Mouse (Mus musculus) heart, embryonic 10.5 days (tissue): ENCODE data around the gene Crybb3. TPM values are rescaled to one million over a fixed set of nuclear protein-coding genes. Genes with fewer than 3 reads are reported as not detected.

ENCODE experiments used
- DNase-seq: peaks from one replicate; pipeline ENCODE4 v3.0.0-alpha.2; 2017; ENCODE audit warnings: low spot score
- H3K27ac ChIP-seq: fragments of 300-500 bp; sonication (generic); 2 replicates; pipeline ENCODE4 v1.5.1; 2016; ENCODE audit warnings: mild to moderate bottlenecking
- H3K27me3 ChIP-seq: fragments of 300-500 bp; sonication (generic); 2 replicates; pipeline ENCODE4 v1.6.1; 2016; ENCODE audit warnings: mild to moderate bottlenecking; ENCODE audit not compliant: poor library complexity, insufficient read depth, severe bottlenecking
- H3K36me3 ChIP-seq: fragments of 300-500 bp; sonication (generic); 2 replicates; pipeline ENCODE4 v1.6.1; 2016; ENCODE audit warnings: mild to moderate bottlenecking, moderate library complexity
- H3K4me1 ChIP-seq: fragments of 300-500 bp; sonication (generic); 2 replicates; pipeline ENCODE4 v1.6.1; 2016; ENCODE audit warnings: mild to moderate bottlenecking
- H3K4me3 ChIP-seq: fragments of 300-500 bp; sonication (generic); 2 replicates; pipeline ENCODE4 v1.5.1; 2016; ENCODE audit warnings: mild to moderate bottlenecking, moderate library complexity
- H3K9me3 ChIP-seq: fragments of 300-500 bp; sonication (generic); 2 replicates; pipeline ENCODE4 v1.6.1; 2016; ENCODE audit warnings: mild to moderate bottlenecking, moderate library complexity
- WGBS: fragments of 180-500 bp; shearing (Covaris S2); methylation state at CpG from one replicate; pipeline ENCODE4 v1.1.7; 2016; 5-methylcytosine and 5-hydroxymethylcytosine counted together
- polyA plus RNA-seq: library from polyadenylated mRNA; unstranded; fragments of >200 nt; fragmentation: Nextera tagmentation; extraction: Ambion mirVana; gene quantifications from 2 replicates; pipeline ENCODE4 v1.2.1, GENCODE M21; 2016

Gene Crybb3
- polyA plus RNA-seq, 1 experiment from 2014 or later = 0.87 TPM

DNA sequence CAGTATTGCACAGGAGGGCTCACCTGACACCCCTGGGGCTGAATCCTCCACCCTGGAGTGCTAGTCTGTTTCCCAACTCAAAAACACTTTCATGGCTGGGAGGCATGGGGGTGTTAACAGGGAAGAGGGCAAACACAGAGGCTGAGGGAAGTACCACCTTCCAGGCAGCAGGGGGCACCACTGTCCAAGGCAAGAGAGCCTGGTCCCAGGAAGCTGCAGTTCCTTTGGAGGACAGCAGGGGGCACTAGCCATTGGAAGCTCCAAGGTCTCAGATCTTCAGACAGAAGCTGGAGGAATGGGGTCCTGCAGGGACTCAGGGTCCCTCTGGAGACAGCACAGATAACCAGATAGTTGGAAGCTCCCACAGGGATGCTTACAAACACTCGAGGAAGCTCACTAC is 18.2 kb upstream of the Crybb3 start:
- Histone ChIP-seq H3K4me3 (no peak overlapping the region), H3K9me3 (no peaks in the 10 kb centered on the region), H3K36me3 (peaks cover 42% of the 10 kb centered on the region), H3K4me1 (peaks cover 34% of the 10 kb centered on the region), H3K27ac (no peak overlapping the region), H3K27me3 (no peaks in the 10 kb centered on the region)
- 37% methylated on average over 1 of the region's 1 CpGs for WGBS
- peak; percentile 91 for DNase-seq

DNA sequence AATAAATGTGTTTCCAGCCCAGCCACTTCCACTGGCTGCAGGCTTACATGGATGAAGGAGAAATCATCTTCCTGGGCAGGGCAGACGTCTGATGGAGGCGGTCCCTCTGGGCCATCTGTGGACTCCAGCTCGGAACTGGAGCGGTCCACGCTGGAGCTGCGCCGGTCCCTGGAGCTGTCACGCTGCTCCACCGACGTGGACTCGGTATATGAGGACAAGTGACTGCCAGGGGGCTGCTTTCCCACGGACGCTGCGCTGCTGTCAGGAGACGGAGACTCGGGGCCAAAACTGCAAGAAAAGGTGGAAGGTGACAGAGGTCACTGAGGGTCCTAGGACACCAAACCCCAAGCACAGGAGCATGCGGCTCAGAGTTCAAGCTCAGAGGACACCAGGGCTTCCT is 16.2 kb upstream of the Crybb3 start:
- no peaks in the 10 kb centered on the region for H3K9me3 ChIP-seq
- no peak for DNase-seq
- H3K4me3 ChIP-seq = no peak overlapping the region
- H3K36me3 ChIP-seq = peaks cover 61% of the 10 kb centered on the region
- H3K27ac ChIP-seq = no peak overlapping the region
- H3K4me1 ChIP-seq = peaks cover 20% of the 10 kb centered on the region
- H3K27me3 ChIP-seq = no peaks in the 10 kb centered on the region
- WGBS = 90% methylated on average over 17 of the region's 17 CpGs

DNA sequence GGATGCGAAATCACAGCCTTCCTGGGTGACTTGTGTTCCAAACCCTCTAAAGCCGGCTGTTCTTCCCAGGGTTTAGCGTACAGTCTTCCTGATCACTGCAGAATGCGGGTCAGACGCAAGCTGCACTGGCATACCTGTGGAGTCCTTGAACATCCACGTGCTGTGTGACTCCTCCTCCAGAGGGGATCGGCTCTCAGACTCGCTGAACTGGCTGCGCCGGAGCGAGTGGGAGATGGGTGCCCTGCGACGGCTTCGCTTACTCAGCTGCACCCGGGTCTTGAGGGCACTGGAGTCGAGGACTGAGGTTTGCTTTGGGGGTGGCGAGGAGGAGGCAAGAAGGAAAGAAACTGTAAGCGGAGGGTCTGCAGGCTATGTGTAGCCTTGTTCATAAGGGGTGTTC is 14.1 kb upstream of the Crybb3 start:
- 90% methylated on average over 18 of the region's 18 CpGs for WGBS
- Histone ChIP-seq H3K36me3 (peaks cover 76% of the 10 kb centered on the region), H3K9me3 (no peaks in the 10 kb centered on the region), H3K4me1 (0 out of 2 replicates have a peak, but pooled peaks cover under 1% of the 10 kb centered on the region), H3K4me3 (no peak overlapping the region), H3K27ac (no peak overlapping the region), H3K27me3 (no peaks in the 10 kb centered on the region)
- DNase-seq = no peak

DNA sequence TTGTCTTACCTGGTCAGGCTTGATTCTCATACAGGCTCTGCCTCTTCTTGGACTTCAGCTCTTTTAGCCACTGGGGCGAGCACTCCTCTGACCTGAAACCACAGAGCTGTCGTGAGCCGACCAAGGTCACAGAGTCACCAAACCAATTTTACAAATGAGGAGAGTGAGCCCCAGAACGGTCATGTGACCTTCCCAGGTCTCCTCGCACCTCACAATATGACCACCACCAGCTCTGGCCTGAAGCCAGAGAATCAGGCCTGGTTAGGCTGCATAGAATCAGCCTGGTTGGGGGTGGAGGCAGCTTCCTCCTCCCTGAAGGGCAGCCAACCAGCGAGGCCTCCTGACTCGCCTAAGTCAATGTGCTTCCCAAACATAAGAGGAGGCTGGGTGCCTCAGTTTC is 11.0 kb upstream of the Crybb3 start:
- Histone ChIP-seq H3K4me1 (no peaks in the 10 kb centered on the region), H3K9me3 (no peaks in the 10 kb centered on the region), H3K4me3 (no peak overlapping the region), H3K27ac (no peak overlapping the region), H3K36me3 (peaks cover 94% of the 10 kb centered on the region), H3K27me3 (no peaks in the 10 kb centered on the region)
- WGBS = 74% methylated on average over 7 of the region's 7 CpGs
- no peak for DNase-seq

DNA sequence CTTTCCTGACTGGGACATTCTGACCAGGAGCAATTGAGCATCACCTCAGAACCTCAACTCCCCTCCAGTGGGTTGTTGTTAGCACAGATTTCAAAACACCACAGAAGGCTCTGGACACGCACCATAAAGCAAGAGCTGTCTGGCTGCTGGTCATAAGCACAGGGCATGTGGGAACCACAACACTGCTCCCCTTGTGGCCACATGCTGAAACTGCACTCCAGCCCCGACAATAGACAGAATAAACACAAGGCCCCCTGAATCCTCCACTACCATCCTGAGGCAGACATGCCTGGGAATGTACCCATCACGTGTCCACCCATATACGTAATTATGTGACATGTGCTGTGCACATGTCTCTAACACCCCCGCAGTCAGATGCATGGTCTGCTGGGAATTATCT is 9.8 kb upstream of the Crybb3 start:
- Histone ChIP-seq H3K4me3 (no peak overlapping the region), H3K36me3 (peaks cover 82% of the 10 kb centered on the region), H3K4me1 (peaks cover 5% of the 10 kb centered on the region; the same call in 1 of the 2 replicates), H3K27me3 (no peaks in the 10 kb centered on the region), H3K27ac (no peak overlapping the region), H3K9me3 (no peaks in the 10 kb centered on the region)
- DNase-seq = no peak
- 63% methylated on average over 5 of the region's 5 CpGs for WGBS

DNA sequence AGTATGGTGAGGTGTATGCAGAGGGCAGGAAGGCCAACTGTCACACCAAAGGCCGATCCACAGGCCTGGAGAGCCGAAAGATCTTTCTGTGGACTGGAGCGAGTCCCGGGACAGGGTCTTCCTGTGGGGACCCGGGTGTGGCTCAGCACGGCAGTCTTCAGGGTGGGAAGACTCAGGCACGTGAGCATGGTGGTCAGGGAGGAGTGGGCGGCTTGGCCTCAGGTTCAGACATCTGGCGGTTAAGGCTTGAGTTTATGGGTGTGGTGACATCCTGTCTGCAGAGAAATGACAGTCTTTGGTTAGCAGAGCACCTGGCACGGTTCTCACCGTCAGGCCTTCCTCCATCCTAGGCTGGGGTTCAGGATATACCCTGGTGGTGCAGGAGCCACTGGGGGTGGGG is 9.4 kb upstream of the Crybb3 start:
- Histone ChIP-seq H3K27ac (no peak overlapping the region), H3K36me3 (peaks cover 78% of the 10 kb centered on the region), H3K4me3 (no peak overlapping the region), H3K4me1 (peaks cover 5% of the 10 kb centered on the region; the same call in 1 of the 2 replicates), H3K27me3 (no peaks in the 10 kb centered on the region), H3K9me3 (no peaks in the 10 kb centered on the region)
- no peak for DNase-seq
- WGBS = 87% methylated on average over 11 of the region's 11 CpGs

DNA sequence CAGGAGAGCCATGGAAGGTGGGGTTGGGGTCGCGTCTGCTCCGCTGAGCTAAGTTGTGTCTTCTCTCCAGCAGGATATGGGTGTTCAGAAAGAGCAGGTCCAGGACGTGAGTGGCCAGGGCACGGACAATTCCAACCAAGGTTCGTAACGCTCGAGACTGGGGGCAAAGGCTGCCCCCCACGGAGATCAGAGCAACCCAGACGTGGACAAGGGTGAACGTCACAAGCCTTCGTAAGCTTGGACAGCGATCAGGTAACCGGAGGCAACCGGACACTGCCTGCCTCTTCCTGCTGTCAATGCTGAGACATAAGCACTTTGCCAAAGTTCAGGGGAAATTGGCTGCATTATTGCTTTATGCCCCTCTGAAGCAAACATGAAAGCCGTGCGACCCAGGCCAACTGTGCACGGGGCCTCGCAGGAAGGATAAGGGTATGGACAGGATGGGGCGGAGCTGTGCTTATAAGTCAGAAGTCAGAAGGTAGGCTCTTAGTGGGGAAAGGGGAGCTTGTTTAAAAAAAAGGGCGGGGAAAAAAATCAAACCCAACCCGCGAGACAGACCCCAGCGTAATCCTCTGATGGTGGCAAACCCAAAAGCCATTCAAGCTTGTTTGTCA is 8.8 kb upstream of the Crybb3 start:
- no peak overlapping the region for H3K27ac ChIP-seq
- WGBS = 90% methylated on average over 24 of the region's 24 CpGs
- H3K27me3 ChIP-seq = no peaks in the 10 kb centered on the region
- H3K4me3 ChIP-seq = no peak overlapping the region
- DNase-seq = no peak
- peaks cover 72% of the 10 kb centered on the region for H3K36me3 ChIP-seq
- peaks cover 5% of the 10 kb centered on the region; the same call in 1 of the 2 replicates for H3K4me1 ChIP-seq
- H3K9me3 ChIP-seq = no peaks in the 10 kb centered on the region

DNA sequence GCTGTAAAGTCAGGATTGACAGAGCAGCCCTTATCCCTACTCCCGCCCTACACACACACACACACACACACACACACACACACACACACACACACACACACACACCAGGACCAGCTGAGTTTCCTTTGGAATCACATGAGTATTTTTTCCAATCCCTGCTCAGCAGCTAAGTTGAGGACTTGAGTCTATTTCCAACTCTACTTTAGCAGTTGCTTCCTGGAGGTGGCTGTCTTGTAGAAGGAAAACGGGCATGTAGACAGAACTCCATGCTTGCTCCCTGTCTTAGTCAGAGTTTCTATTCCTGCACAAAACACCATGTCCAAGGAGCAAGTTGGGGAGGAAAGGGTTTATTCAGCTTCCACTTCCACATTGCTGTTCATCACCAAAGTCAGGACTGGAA is 6.1 kb upstream of the Crybb3 start:
- Histone ChIP-seq H3K9me3 (no peaks in the 10 kb centered on the region), H3K4me1 (peaks cover 13% of the 10 kb centered on the region), H3K27me3 (no peaks in the 10 kb centered on the region), H3K4me3 (no peak overlapping the region), H3K27ac (no peak overlapping the region), H3K36me3 (peaks cover 47% of the 10 kb centered on the region)
- DNase-seq = no peak
- 75% methylated on average over 2 of the region's 2 CpGs for WGBS

DNA sequence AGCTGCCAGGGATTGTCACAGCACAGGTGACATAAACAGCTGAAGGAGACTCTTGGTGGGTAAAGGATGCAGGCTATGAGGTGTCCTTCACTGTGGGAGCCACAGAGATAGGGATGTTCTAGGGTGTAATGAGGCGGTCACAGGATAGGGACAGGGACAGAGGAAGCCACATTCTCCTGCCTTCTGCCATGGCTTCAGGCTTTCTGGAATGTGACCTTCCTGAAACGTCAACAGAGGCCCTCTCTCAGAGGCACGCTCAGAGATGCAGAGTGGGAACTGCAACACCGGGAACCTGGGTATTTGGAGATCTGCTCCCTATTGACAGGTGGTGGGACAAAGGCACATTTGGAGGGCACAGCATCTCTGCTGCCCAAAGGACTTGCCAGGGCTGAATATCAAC is 5.6 kb upstream of the Crybb3 start:
- H3K9me3 ChIP-seq = no peaks in the 10 kb centered on the region
- 43% methylated on average over 4 of the region's 4 CpGs for WGBS
- DNase-seq = no peak
- H3K4me3 ChIP-seq = no peak overlapping the region
- no peaks in the 10 kb centered on the region for H3K27me3 ChIP-seq
- no peak overlapping the region for H3K27ac ChIP-seq
- peaks cover 43% of the 10 kb centered on the region for H3K36me3 ChIP-seq
- peaks cover 18% of the 10 kb centered on the region for H3K4me1 ChIP-seq

DNA sequence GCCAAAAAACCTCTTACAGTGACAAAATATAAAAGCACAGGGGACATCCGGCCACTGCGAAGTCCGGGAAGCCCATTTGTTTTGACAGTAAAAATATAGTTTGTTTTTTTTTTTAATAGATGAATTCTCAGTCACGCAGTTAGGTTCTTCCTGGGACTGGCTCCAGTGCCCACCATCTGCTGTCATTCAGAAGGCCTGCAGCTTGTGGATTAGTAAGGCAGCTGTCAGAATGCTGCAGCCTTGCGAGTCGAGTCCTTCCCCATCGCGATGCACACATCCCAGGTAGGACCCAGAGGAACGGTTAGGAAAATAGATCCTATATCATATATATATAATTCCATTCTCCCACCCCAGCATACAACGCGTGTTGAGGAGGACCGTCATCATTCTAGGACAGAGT is 5.1 kb upstream of the Crybb3 start:
- Histone ChIP-seq H3K27ac (no peak overlapping the region), H3K27me3 (0 out of 2 replicates have a peak, but pooled peaks cover under 1% of the 10 kb centered on the region), H3K4me3 (no peak overlapping the region), H3K36me3 (peaks cover 37% of the 10 kb centered on the region), H3K9me3 (no peaks in the 10 kb centered on the region), H3K4me1 (peaks cover 19% of the 10 kb centered on the region)
- DNase-seq = no peak
- WGBS = 87% methylated on average over 12 of the region's 12 CpGs

DNA sequence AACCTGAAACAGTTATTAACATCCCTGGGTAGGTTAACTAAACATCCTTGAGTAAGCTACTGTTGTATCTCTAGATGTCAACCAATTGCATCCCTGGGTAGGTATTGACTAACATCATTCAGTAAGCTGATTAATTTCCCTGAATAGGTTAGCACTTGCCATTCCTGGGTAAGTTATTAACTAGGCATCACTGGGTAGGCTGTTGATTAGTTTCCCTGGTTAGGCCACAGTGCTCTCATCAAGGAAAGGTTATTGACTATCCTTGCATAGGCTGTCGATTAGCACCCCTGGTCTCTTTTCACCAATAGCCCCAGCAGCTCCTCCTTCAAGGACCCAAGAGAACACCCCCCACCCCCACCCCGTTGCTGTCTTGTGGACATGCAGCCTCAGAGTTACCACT is 4.5 kb upstream of the Crybb3 start:
- H3K27me3 ChIP-seq = 0 out of 2 replicates have a peak, but pooled peaks cover 6% of the 10 kb centered on the region
- no peak for DNase-seq
- 57% methylated on average over 2 of the region's 2 CpGs for WGBS
- no peak overlapping the region for H3K4me3 ChIP-seq
- no peaks in the 10 kb centered on the region for H3K9me3 ChIP-seq
- peaks cover 19% of the 10 kb centered on the region for H3K4me1 ChIP-seq
- H3K27ac ChIP-seq = no peak overlapping the region
- H3K36me3 ChIP-seq = peaks cover 32% of the 10 kb centered on the region

DNA sequence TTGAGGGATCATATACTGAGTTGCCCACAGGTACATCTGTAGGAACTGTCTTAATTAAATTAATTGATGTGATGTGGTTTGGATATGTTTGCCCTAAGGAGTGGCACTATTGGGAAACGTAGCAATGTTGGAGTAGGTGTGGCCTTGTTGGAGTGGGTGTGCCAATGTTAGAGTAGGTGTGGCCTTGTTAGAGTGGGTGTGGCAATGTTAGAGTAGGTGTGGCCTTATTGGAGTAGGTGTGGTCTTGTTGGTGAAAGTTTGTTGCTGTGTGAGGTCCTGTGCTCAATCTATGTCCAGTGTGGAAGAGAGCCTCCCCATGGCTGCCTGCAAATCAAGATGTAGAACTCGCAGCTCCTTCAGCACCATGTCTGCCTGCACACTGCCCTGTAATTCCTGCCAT is 2.9 kb upstream of the Crybb3 start:
- Histone ChIP-seq H3K4me1 (peaks cover 21% of the 10 kb centered on the region), H3K9me3 (no peaks in the 10 kb centered on the region)
- 87% methylated on average over 2 of the region's 2 CpGs for WGBS

DNA sequence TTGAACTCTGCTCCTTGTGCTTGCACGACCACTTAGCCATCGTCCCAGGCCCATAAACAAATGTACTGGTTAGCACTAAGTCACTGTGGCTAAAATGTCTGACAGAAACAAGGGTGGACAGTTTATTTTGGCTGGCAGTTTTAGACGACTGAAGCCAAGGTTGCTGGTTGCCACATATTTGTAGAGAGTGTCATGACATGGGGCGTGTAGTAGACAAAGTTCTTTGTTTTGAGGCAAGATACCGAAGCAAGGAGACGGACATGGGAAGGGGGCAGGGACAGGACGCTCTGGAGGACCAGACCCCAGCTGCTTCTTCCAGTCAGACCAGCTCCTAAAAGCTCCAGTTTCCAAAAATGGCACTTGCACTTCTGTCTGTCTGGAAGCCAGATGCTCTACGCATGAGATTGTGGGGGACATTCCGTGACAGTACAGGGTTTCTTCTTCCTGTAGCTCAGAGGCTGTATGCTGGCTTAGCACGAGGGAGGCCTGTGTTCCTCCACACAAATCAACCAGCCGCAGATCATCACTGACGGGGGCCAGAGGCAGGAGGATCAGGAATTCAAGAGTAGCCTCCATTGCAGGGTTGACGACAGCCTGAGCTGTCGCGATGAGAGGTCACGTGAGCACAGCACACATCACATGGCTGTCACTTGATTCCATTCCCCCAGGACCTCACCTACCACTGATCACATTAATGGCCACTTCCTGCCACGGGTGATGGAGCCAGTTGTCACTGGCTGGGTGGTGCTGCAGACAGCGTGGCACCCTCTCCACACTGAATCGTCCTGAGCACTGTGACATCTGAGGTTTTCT is 1.2 kb upstream of the Crybb3 start:
- peaks cover 14% of the 10 kb centered on the region; the same call in 1 of the 2 replicates for H3K27me3 ChIP-seq
- peak overlapping the region; percentile 69 for H3K27ac ChIP-seq
- no peak for DNase-seq
- no peaks in the 10 kb centered on the region for H3K36me3 ChIP-seq
- no peaks in the 10 kb centered on the region for H3K9me3 ChIP-seq
- peak overlapping the region; percentile 25; the same call in 1 of the 2 replicates for H3K4me3 ChIP-seq
- WGBS = 47% methylated on average over 19 of the region's 19 CpGs
- H3K4me1 ChIP-seq = peaks cover 22% of the 10 kb centered on the region

More for the DNA sequence above, 2.9 kb upstream of the Crybb3 start:
- H3K27ac ChIP-seq = no peak overlapping the region
- H3K36me3 ChIP-seq = peaks cover 16% of the 10 kb centered on the region
- no peak for DNase-seq
- H3K4me3 ChIP-seq = no peak overlapping the region
- H3K27me3 ChIP-seq = 0 out of 2 replicates have a peak, but pooled peaks cover 6% of the 10 kb centered on the region
